Mouse (Mus musculus) ES-Bruce4 (cell line): ENCODE measurements at regions not wholly inside any gene's neighbourhood (a gene's known extent, or its start where the extent isn't known, plus 50 kb on each side); places are given as distances from the start of the nearest gene placed in this dataset.

Source experiments
- CTCF ChIP-seq: IDR thresholded peaks from one replicate; pipeline ENCODE4 v1.8.1; 2011; ENCODE audit warnings: low read depth, low read length
- EP300 ChIP-seq: IDR thresholded peaks from 2 replicates; pipeline ENCODE4 v1.6.1; 2011; ENCODE audit warnings: low read depth, low read length; ENCODE audit not compliant: insufficient read depth
- POLR2A ChIP-seq: IDR thresholded peaks from one replicate; pipeline ENCODE4 v1.8.1; 2011; ENCODE audit warnings: low read length; ENCODE audit not compliant: insufficient read depth

DNA sequence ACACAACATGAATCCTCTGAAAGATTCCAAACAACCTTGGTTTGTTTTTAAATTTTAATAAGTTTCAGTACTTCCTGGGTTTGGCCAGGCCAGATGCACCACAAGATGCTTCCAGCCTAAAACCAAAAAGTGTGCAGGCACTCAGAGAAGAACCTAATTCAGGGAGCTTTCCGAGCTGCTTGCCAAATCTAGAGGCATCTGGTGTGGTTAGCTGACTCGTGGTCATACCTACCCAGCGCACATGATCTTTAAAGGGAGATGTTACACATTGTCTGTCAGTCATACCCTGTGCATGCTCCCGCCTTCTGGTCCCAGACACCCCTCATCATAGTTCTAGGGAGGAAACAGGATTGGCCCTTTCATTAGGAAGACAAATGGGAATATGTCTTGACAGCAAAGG is 252.7 kb upstream of the Far2 start:
- TF ChIP-seq POLR2A (no peak), CTCF (no peak), EP300 (no peak)
